Mouse (Mus musculus) CH12.LX (cell line): Measurements from ENCODE around the gene Nsun2. TPM values are rescaled to one million over a fixed set of nuclear protein-coding genes. Genes with fewer than 3 reads are reported as not detected.

Source experiments
- DNase-seq: peaks from one replicate; pipeline ENCODE4 v3.0.0-alpha.2; 2013; ENCODE audit errors: extremely low read depth
- H3K27ac ChIP-seq: 2 replicates; pipeline ENCODE4 v1.5.1; 2012; ENCODE audit warnings: low read depth, mild to moderate bottlenecking, control low read depth, moderate library complexity; ENCODE audit not compliant: insufficient read depth
- H3K27me3 ChIP-seq: replicated peaks from 2 replicates; pipeline ENCODE3; 2012; ENCODE audit warnings: inconsistent platforms
- H3K36me3 ChIP-seq, 2 experiments: replicated peaks in 1 of 2; 2 replicates each; pipeline versions ENCODE3 to v1.6.1; 2012; ENCODE audit warnings: inconsistent platforms in 1 of 2, low read length in 1 of 2, mild to moderate bottlenecking in 1 of 2, mixed read lengths in 1 of 2, moderate library complexity in 1 of 2; ENCODE audit not compliant: control insufficient read depth in 1 of 2, insufficient read depth in 1 of 2
- H3K4me1 ChIP-seq, 2 experiments: 2 replicates each; pipeline ENCODE4 v1.6.1; 2012; ENCODE audit warnings: inconsistent platforms in 1 of 2, moderate library complexity in 1 of 2; ENCODE audit not compliant: insufficient read depth in 2 of 2, control insufficient read depth in 1 of 2
- H3K4me2 ChIP-seq: 2 replicates; pipeline ENCODE4 v1.6.1; 2012; ENCODE audit warnings: low read depth, mild to moderate bottlenecking, control low read depth; ENCODE audit not compliant: poor library complexity, insufficient read depth, severe bottlenecking
- H3K4me3 ChIP-seq, 3 experiments: fragments of 150-350 bp in 1 of 3; sonication (generic) in 1 of 3; replicated peaks in 1 of 3; 2 replicates each; pipeline versions ENCODE3 to v1.5.1; 2011 to 2012; ENCODE audit warnings: low read depth in 2 of 3, low read length in 2 of 3, mild to moderate bottlenecking in 2 of 3, moderate library complexity in 2 of 3, control low read depth in 1 of 3, improper control_type of control experiment in 1 of 3, inconsistent platforms in 1 of 3, mixed read lengths in 1 of 3; ENCODE audit not compliant: poor library complexity in 1 of 3
- H3K79me2 ChIP-seq: replicated peaks from 2 replicates; pipeline ENCODE4 v1.6.1; 2012; ENCODE audit warnings: mild to moderate bottlenecking, moderate library complexity; ENCODE audit not compliant: control insufficient read depth, poor library complexity, insufficient read depth, severe bottlenecking; ENCODE audit errors: extremely low read depth
- H3K9ac ChIP-seq: 2 replicates; pipeline ENCODE4 v1.6.1; 2012; ENCODE audit warnings: low read depth, mild to moderate bottlenecking, control low read depth, moderate library complexity; ENCODE audit not compliant: insufficient read depth
- H3K9me3 ChIP-seq: replicated peaks from 2 replicates; pipeline ENCODE3; 2012; ENCODE audit warnings: low read length, inconsistent platforms, mixed read lengths
- BHLHE40 ChIP-seq: IDR thresholded peaks from 2 replicates; pipeline ENCODE4 v1.6.1; 2011; ENCODE audit warnings: mild to moderate bottlenecking, low read depth, low read length, improper control_type of control experiment
- CHD1 ChIP-seq: IDR thresholded peaks from 2 replicates; pipeline ENCODE4 v1.6.1; 2012; ENCODE audit warnings: low read depth, low read length, improper control_type of control experiment, inconsistent platforms
- CHD2 ChIP-seq: IDR thresholded peaks from 2 replicates; pipeline ENCODE4 v1.6.1; 2011; ENCODE audit warnings: low read length, improper control_type of control experiment
- CTCF ChIP-seq, 2 experiments: IDR thresholded peaks in 1 of 2; conservative IDR thresholded peaks in 1 of 2; 2 replicates each; pipeline ENCODE4 v1.5.1; 2011 to 2012; ENCODE audit warnings: low read depth in 2 of 2, low read length in 2 of 2, improper control_type of control experiment in 1 of 2, inconsistent platforms in 1 of 2, mild to moderate bottlenecking in 1 of 2, moderate library complexity in 1 of 2
- E2F4 ChIP-seq: IDR thresholded peaks from 2 replicates; pipeline ENCODE4 v1.6.1; 2011; ENCODE audit warnings: low read depth, low read length, improper control_type of control experiment; ENCODE audit not compliant: insufficient replicate concordance
- ELF1 ChIP-seq: IDR thresholded peaks from 2 replicates; pipeline ENCODE4 v1.6.1; 2014; ENCODE audit warnings: low read depth, mild to moderate bottlenecking, inconsistent platforms, low read length, improper control_type of control experiment
- EP300 ChIP-seq: IDR thresholded peaks from 2 replicates; pipeline ENCODE4 v1.6.1; 2011; ENCODE audit warnings: low read length, improper control_type of control experiment
- HCFC1 ChIP-seq: IDR thresholded peaks from 2 replicates; pipeline ENCODE4 v1.6.1; 2012; ENCODE audit warnings: low read depth, mild to moderate bottlenecking, inconsistent platforms, low read length, improper control_type of control experiment
- IRF4 ChIP-seq: IDR thresholded peaks from 2 replicates; pipeline ENCODE4 v1.6.1; 2014; ENCODE audit warnings: low read depth, mild to moderate bottlenecking, inconsistent platforms, low read length, improper control_type of control experiment
- KAT2A ChIP-seq: IDR thresholded peaks from 2 replicates; pipeline ENCODE4 v1.6.1; 2012; ENCODE audit warnings: low read length, improper control_type of control experiment, inconsistent platforms; ENCODE audit not compliant: insufficient replicate concordance
- MAFK ChIP-seq: IDR thresholded peaks from 2 replicates; pipeline ENCODE4 v1.6.1; 2011; ENCODE audit warnings: low read length, improper control_type of control experiment; ENCODE audit not compliant: insufficient replicate concordance
- MAX ChIP-seq: IDR thresholded peaks from 2 replicates; pipeline ENCODE4 v1.6.1; 2011; ENCODE audit warnings: low read length, improper control_type of control experiment
- MYC ChIP-seq: IDR thresholded peaks from 2 replicates; pipeline ENCODE4 v1.6.1; 2011; ENCODE audit warnings: low read depth, mild to moderate bottlenecking, improper control_type of control experiment, low read length
- NRF1 ChIP-seq: IDR thresholded peaks from 2 replicates; pipeline ENCODE4 v1.6.1; 2014; ENCODE audit warnings: low read depth, mild to moderate bottlenecking, inconsistent platforms, low read length, improper control_type of control experiment, moderate library complexity
- PAX5 ChIP-seq: IDR thresholded peaks from 2 replicates; pipeline ENCODE4 v1.6.1; 2012; ENCODE audit warnings: low read length, inconsistent platforms, mixed read lengths
- TBP ChIP-seq: conservative IDR thresholded peaks from 2 replicates; pipeline ENCODE4 v1.6.1; 2011; ENCODE audit warnings: low read depth, low read length, improper control_type of control experiment
- TCF12 ChIP-seq: IDR thresholded peaks from 2 replicates; pipeline ENCODE4 v1.6.1; 2014; ENCODE audit warnings: low read depth, mild to moderate bottlenecking, inconsistent platforms, low read length, improper control_type of control experiment
- UBTF ChIP-seq: IDR thresholded peaks from 2 replicates; pipeline ENCODE4 v1.6.1; 2012; ENCODE audit warnings: low read depth, mild to moderate bottlenecking, inconsistent platforms, low read length, improper control_type of control experiment, moderate library complexity
- USF1 ChIP-seq: IDR thresholded peaks from 2 replicates; pipeline ENCODE4 v1.6.1; 2014; ENCODE audit warnings: low read depth, mild to moderate bottlenecking, inconsistent platforms, low read length, improper control_type of control experiment
- USF2 ChIP-seq: conservative IDR thresholded peaks from 2 replicates; pipeline ENCODE4 v1.6.1; 2011; ENCODE audit warnings: low read depth, low read length, improper control_type of control experiment
- ZC3H11A ChIP-seq: IDR thresholded peaks from 2 replicates; pipeline ENCODE4 v1.6.1; 2012; ENCODE audit warnings: low read depth, mild to moderate bottlenecking, inconsistent platforms, low read length, improper control_type of control experiment
- ZKSCAN1 ChIP-seq: IDR thresholded peaks from 2 replicates; pipeline ENCODE4 v1.6.1; 2012; ENCODE audit warnings: low read depth, inconsistent platforms, low read length, improper control_type of control experiment, borderline replicate concordance
- ZMIZ1 ChIP-seq: IDR thresholded peaks from 2 replicates; pipeline ENCODE4 v1.6.1; 2012; ENCODE audit warnings: low read depth, mild to moderate bottlenecking, inconsistent platforms, low read length, improper control_type of control experiment
- ZNF384 ChIP-seq: IDR thresholded peaks from 2 replicates; pipeline ENCODE4 v1.6.1; 2012; ENCODE audit warnings: low read depth, low read length, improper control_type of control experiment, inconsistent platforms
- dilution Hi-C: fragments of 300-500 bp; cut with MboI; formaldehyde crosslinking; loops from 2 replicates; pipeline ENCODE4 v1.14.3; 2020; ENCODE audit warnings: low sequenced_read_pairs; ENCODE audit not compliant: extremely low pct_unique_long_range_greater_than_20kb, extremely low pct_ligation_motif_present
- in situ Hi-C: fragments of 300-500 bp; cut with MboI; formaldehyde crosslinking; loops from 3 replicates; pipeline ENCODE4 v1.14.3; 2019; ENCODE audit warnings: low sequenced_read_pairs, low pct_ligation_motif_present, low pct_unique_long_range_greater_than_20kb, mixed read lengths
- polyA plus RNA-seq: library from polyadenylated mRNA; unstranded; fragments of >175 nt; gene quantifications from 2 replicates; pipeline ENCODE4 v1.2.1, GENCODE M21; 2012; ENCODE audit warnings: low read depth; ENCODE audit not compliant: insufficient read length
- total RNA-seq, 2 experiments: library from RNA; depleted of rRNA; stranded (reverse); fragments of 300-350 nt in 1 of 2; fragments of >200 nt in 1 of 2; gene quantifications; 2 replicates each; pipeline ENCODE4 v1.2.3; 2012 to 2014

The Nsun2 gene
- total and polyA plus RNA-seq, 3 experiments, result 178 to 292 (median 279) TPM

DNA sequence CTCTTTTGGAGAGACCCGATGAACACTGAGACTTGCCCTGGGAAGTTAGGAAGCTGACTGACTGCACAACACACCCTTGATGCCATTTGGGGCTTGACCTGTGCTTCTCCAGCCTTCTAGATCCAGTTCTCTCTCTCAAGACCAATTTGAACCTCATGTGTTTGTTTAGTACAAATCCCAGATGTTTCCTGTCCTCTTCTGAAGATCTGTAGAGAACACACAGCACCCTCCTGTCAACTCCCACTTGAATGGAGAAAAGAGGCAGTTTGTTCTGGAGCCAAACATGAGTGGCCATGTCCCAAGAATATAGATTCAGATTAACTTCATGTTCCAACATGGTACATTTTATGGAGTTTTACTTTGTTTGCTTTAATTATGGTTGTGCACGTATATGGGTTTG, 110.4 kb downstream of the Nsun2 start:
- no peak for TF ChIP-seq ZMIZ1
- dilution Hi-C loops (no loop called here), in situ Hi-C loops (no loop called here)
- Histone ChIP-seq H3K9me3 (no peaks in the 10 kb centered on the region), H3K4me3 (no peak overlapping the region), H3K27me3 (no peaks in the 10 kb centered on the region), H3K4me2 (no peak overlapping the region), H3K27ac (no peak overlapping the region), H3K36me3 (peaks cover 24 to 45% of the 10 kb centered on the region in 2 experiments), H3K79me2 (no peaks in the 10 kb centered on the region), H3K4me1 (peaks cover 10 to 20% of the 10 kb centered on the region in 2 experiments), H3K9ac (no peak overlapping the region)
- no peak for DNase-seq

DNA sequence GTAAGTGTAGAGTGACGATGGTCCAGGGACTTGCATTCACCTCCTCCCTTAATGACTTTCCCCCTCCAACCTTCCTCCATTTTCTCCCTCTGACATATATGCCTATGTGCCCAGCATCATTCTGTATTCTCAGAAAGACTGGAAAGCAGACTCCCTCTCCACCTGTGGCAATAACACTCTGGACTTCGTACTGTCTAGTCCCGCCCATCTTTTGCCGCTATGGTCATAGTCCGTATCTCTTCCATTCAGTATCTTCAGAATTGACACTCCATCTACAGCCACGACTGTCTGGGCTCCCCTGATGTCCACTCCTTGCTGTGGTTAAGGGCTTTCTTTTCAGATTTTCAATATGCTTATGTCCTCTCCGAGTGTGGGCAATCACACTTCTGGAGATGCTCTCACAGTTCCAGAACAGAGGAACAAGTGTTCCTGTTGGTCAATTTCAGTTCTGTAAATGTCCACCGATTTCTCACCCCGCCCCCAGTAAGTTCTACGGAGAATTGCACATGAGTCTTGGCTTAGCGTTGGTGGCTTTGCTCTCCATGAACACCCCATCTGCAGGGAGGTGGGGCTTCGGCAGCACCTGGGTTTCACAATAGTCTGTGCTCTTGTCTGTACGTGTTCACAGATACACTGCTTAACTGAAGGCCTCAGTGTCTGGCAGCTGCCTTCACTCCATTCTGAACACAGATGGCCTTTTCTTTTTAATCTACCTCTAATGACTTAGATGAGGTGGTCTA, 111.1 kb downstream of the Nsun2 start:
- no peaks in the 10 kb centered on the region for H3K27me3 ChIP-seq
- in situ Hi-C loops (no loop called here), dilution Hi-C loops (no loop called here)
- TF ChIP-seq TCF12 (peak; percentile 35; the same call in 1 of the 2 replicates), KAT2A (no peak), PAX5 (no peak), USF2 (no peak), EP300 (0 out of 2 replicates have a peak, but pooled peaks have one; percentile 7), CHD2 (no peak), UBTF (no peak), IRF4 (peak; percentile 31; the same call in 1 of the 2 replicates)
- H3K4me3 ChIP-seq, result no peak overlapping the region
- H3K4me2 ChIP-seq, result peak overlapping the region; percentile 23; the same call in 1 of the 2 replicates
- H3K36me3 ChIP-seq, result peaks cover 19 to 39% of the 10 kb centered on the region in 2 experiments
- H3K9ac ChIP-seq, result no peak overlapping the region
- H3K4me1 ChIP-seq, result peaks cover 10 to 20% of the 10 kb centered on the region in 2 experiments
- no peak overlapping the region for H3K27ac ChIP-seq
- DNase-seq, result peak; percentile 51
- H3K9me3 ChIP-seq, result no peaks in the 10 kb centered on the region
- H3K79me2 ChIP-seq, result no peaks in the 10 kb centered on the region

DNA sequence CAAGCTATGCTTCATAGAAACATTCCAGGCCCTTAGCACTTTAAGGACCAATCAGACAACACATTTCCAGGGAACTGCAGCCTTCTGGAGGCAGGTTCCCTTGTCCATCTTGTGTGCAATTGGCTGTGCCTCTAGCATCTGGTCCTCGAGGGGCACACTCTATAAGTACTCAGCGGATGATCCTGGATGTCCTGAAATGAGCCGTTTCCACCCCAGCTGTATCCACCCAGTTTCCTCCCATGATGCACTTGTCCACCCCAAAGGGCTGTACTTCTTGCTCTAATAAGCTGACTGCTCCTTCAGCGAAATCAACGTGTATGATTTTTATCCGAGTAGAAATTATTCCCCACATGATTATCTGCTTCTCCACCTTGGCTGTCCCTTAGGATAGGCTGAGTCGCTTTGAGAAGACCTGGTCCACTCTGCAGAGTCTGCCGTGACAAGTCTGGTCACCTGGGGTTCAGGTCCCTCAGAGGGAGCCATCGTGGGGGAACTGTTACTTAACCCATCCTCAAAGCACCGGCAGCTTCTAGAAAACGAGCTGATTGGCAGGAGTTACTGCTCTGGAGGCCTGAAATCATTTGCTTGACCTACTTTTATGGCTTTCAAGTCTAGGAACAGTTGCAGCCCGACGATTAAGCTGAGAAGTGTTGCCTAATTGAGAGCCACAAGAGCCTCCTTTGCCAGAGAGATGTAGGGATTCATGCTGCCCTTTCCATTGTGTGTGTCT, 112.3 kb downstream of the Nsun2 start:
- Histone ChIP-seq H3K36me3 (peaks cover 10 to 26% of the 10 kb centered on the region in 2 experiments), H3K9ac (no peak overlapping the region), H3K9me3 (no peaks in the 10 kb centered on the region), H3K79me2 (no peaks in the 10 kb centered on the region), H3K4me2 (no peak overlapping the region), H3K4me1 (peaks cover 10 to 20% of the 10 kb centered on the region in 2 experiments), H3K27me3 (no peaks in the 10 kb centered on the region), H3K4me3 (no peak overlapping the region), H3K27ac (no peak overlapping the region)
- in situ Hi-C loops (no loop called here), dilution Hi-C loops (no loop called here)
- no peak for DNase-seq
- TF ChIP-seq MYC, result no peak
- TF ChIP-seq MAFK, result no peak
- no peak for TF ChIP-seq BHLHE40
- no peak for TF ChIP-seq ZNF384
- TF ChIP-seq CTCF (conservative IDR thresholded peaks at IDR 0.05 in 1 of 2, IDR thresholded peaks at IDR 0.05 in 1 of 2; ENCODE audit: low read depth in 2 of 2, low read length in 2 of 2), result no peak
- TF ChIP-seq NRF1, result no peak
- TF ChIP-seq CHD1, result no peak
- no peak for TF ChIP-seq ZC3H11A
- TF ChIP-seq CHD2, result no peak
- no peak for TF ChIP-seq ELF1
- TF ChIP-seq MAX, result no peak
- no peak for TF ChIP-seq HCFC1
- TF ChIP-seq E2F4, result no peak
- TF ChIP-seq USF2, result no peak
- TF ChIP-seq USF1, result no peak
- no peak for TF ChIP-seq PAX5
- TF ChIP-seq ZKSCAN1, result no peak
- TF ChIP-seq TBP, result no peak
